Mouse (Mus musculus) ES-Bruce4 (cell line): ENCODE measurements around the gene Olfr544.

Source experiments
- CTCF ChIP-seq: IDR thresholded peaks from one replicate; pipeline ENCODE4 v1.8.1; 2011; ENCODE audit warnings: low read depth, low read length
- POLR2A ChIP-seq: IDR thresholded peaks from one replicate; pipeline ENCODE4 v1.8.1; 2011; ENCODE audit warnings: low read length; ENCODE audit not compliant: insufficient read depth

- TF ChIP-seq CTCF (no peak), POLR2A (no peak)
These were observed 28.3 kb upstream of the Olfr544 start for GRCm38 (mm10) chr7:102516261-102517050.
